Mouse (Mus musculus) small intestine, adult 2 months (tissue): ENCODE results near the gene Med12. TPM values are rescaled to one million over a fixed set of nuclear protein-coding genes. Genes with fewer than 3 reads are reported as not detected.

ENCODE experiments used
- H3K27ac ChIP-seq: fragments of 200-500 bp; 2 replicates; pipeline ENCODE4 v1.5.1; 2012; ENCODE audit warnings: low read depth, low read length, control low read depth, inconsistent platforms; ENCODE audit not compliant: insufficient read depth
- H3K27me3 ChIP-seq: fragments of 200-500 bp; 2 replicates; pipeline ENCODE4 v1.6.1; 2012; ENCODE audit warnings: mild to moderate bottlenecking, moderate library complexity, low read length, inconsistent platforms; ENCODE audit not compliant: control insufficient read depth, insufficient read depth
- H3K36me3 ChIP-seq: fragments of 200-500 bp; 2 replicates; pipeline ENCODE4 v1.6.1; 2012; ENCODE audit warnings: mild to moderate bottlenecking, low read length, control low read depth, inconsistent platforms; ENCODE audit not compliant: control insufficient read depth, insufficient read depth
- H3K4me1 ChIP-seq: fragments of 200-500 bp; 2 replicates; pipeline ENCODE4 v1.6.1; 2012; ENCODE audit warnings: low read length, inconsistent platforms, mixed read lengths; ENCODE audit not compliant: control insufficient read depth, insufficient read depth, insufficient read length
- H3K4me3 ChIP-seq: fragments of 200-500 bp; 2 replicates; pipeline ENCODE4 v1.5.1; 2012; ENCODE audit warnings: low read depth, mild to moderate bottlenecking, control low read depth, inconsistent platforms, low read length, moderate library complexity
- CTCF ChIP-seq: fragments of 200-500 bp; IDR thresholded peaks from 2 replicates; pipeline ENCODE4 v1.5.1; 2012; ENCODE audit warnings: low read depth, mild to moderate bottlenecking, control low read depth, inconsistent platforms, low read length, moderate library complexity, mixed read lengths; ENCODE audit not compliant: insufficient replicate concordance, insufficient read length; ENCODE audit errors: extremely low read depth
- POLR2A ChIP-seq: fragments of 200-500 bp; IDR thresholded peaks from 2 replicates; pipeline ENCODE4 v1.6.1; 2012; ENCODE audit warnings: low read depth, mild to moderate bottlenecking, control low read depth, inconsistent platforms, low read length, moderate library complexity
- WGBS: fragments of 180-500 bp; shearing (Covaris S2); methylation state at CpG from one replicate; pipeline ENCODE4 v1.1.7; 2018; 5-methylcytosine and 5-hydroxymethylcytosine counted together
- polyA plus RNA-seq: library from polyadenylated mRNA; depleted of rRNA; stranded (reverse); fragments of >200 nt; gene quantifications from 2 replicates; pipeline ENCODE4 v1.2.3, GENCODE M21; 2012

Gene Med12
- polyA plus RNA-seq, 1 experiment, result 155 TPM

DNA sequence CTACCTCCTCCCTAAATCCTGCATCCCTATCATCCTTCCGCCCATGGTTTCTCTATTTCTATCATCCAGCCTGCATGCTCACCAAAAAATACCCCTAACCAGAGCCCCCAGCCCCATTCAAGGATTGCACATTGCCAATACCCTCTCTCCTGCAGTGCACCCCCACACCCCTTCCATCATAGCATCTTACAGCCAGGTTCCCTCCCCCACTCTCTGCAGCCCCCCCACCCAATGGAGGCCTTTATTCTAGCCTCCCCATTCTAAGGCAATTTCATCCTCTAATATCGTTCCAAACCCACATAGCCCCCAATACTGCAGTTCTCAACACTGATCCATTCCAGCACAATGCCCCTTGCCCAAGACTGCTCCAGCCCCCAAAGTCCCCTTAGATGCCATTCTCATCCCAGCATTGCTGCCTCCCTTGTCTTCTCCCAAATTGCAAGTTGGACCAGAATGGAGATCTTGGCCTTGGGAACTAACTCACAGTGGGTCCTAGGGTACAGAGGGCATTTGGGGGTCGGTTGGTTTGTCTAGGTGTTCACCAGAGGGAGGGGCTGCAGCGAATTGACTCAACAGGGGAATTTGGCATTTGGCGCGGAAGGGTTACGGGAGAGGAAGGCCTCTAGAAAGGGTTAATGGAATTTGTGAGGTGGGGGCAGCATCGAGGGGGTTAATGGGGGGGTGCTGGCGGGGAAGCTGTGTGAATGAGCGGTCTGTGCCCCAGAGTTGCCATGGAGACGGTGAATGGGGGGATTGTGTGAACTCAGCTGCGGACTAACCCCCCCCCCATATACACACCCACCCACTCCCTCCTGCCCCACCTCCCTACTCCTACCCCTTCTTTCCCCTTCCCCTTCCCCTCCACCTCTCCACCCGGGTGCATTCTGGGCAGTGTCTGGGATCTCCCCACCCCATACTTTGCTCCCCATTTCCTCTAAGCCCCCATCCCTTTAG is 25.9 kb downstream of the Med12 start:
- H3K4me3 ChIP-seq, result peak overlapping the region; percentile 38; the same call in 1 of the 2 replicates
- WGBS, result 44% methylated on average over 13 of the region's 13 CpGs

DNA sequence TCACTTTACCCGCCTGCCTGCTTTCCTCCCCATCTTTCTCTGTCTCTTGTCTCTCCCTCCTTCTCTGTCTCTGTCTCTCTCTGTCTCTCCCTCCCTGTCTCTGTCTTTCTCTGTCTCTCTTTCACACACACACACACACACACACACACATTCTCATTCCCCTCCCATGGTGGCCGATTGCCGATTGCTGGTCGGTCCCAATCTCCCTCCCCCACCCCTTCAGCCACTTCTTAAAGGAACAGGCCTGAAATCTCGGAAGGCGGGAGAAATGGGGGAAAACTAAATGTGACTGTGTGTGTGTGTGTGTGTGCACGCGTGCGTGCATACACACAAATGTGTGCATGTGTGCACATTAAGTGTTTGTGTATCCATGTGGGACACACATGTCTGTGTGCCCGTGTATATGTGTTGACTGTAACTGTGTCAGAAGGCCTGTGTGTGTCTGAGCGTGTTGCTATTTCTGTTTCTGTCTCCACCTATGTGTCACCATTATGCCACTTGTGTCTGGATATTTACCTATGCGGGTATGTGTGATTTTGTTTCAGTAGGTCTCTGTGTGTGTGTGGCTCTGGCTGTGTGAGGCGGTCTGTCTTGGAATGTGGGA is 26.7 kb downstream of the Med12 start:
- WGBS, result 44% methylated on average over 13 of the region's 13 CpGs
- Histone ChIP-seq H3K4me3 (no peak overlapping the region), H3K27me3 (no peaks in the 10 kb centered on the region), H3K27ac (no peak overlapping the region), H3K4me1 (0 out of 2 replicates have a peak, but pooled peaks cover 2% of the 10 kb centered on the region), H3K36me3 (peaks cover 8% of the 10 kb centered on the region; the same call in 1 of the 2 replicates)
- TF ChIP-seq CTCF (no peak), POLR2A (no peak)

More for the DNA sequence above, 25.9 kb downstream of the Med12 start:
- no peak overlapping the region for H3K27ac ChIP-seq
- TF ChIP-seq POLR2A, result no peak
- H3K27me3 ChIP-seq, result no peaks in the 10 kb centered on the region
- H3K4me1 ChIP-seq, result 0 out of 2 replicates have a peak, but pooled peaks cover 2% of the 10 kb centered on the region
- peaks cover 10% of the 10 kb centered on the region; the same call in 1 of the 2 replicates for H3K36me3 ChIP-seq

DNA sequence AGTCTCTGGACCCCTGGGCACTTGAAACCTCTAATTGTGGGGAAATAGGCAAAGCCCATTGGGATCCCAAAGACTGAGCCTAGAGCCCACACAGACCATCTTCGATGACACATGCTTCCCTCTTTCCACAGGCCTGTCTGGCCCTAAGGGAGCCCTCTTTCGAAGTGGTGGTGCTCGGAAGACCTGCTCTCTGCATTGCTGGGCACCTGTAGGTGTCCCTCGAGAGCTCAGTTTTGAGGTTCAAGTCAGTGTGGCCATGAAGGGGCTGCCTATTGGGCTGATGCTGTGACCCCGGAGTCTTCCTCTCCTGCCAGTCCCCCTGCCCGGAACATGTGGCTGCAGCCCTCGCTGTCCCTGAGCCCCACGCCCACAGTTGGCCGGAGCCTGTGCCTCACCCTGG is 27.8 kb downstream of the Med12 start:
- peaks cover 4% of the 10 kb centered on the region; the same call in 1 of the 2 replicates for H3K36me3 ChIP-seq
- no peaks in the 10 kb centered on the region for H3K27me3 ChIP-seq
- TF ChIP-seq CTCF (no peak), POLR2A (no peak)
- WGBS, result 85% methylated on average over 9 of the region's 9 CpGs
- no peak overlapping the region for H3K4me3 ChIP-seq
- 0 out of 2 replicates have a peak, but pooled peaks cover 2% of the 10 kb centered on the region for H3K4me1 ChIP-seq
- no peak overlapping the region for H3K27ac ChIP-seq

DNA sequence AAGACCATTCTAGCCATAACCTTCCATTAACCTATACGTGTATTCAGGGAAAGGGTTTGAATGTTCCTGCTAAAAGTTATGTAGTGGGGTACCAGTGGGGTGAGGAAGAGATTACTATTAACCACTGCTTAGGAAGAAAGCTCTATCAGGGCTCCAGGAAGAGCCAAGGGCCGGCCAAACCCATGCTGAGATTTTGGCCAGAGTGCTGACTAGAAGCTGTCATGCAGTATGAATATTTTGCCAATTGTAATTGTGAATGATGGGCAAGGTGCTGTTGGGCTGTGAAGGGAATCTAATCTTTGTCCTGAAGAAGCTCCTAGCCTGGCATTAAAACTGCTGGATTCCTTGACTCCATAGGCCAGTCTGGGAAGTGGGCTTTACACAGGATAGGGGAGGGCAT is 30.8 kb downstream of the Med12 start:
- Histone ChIP-seq H3K27ac (no peak overlapping the region), H3K4me3 (no peak overlapping the region), H3K27me3 (no peaks in the 10 kb centered on the region), H3K36me3 (no peaks in the 10 kb centered on the region), H3K4me1 (no peaks in the 10 kb centered on the region)
- TF ChIP-seq POLR2A (no peak), CTCF (no peak)
- 72% methylated on average over 2 of the region's 2 CpGs for WGBS

DNA sequence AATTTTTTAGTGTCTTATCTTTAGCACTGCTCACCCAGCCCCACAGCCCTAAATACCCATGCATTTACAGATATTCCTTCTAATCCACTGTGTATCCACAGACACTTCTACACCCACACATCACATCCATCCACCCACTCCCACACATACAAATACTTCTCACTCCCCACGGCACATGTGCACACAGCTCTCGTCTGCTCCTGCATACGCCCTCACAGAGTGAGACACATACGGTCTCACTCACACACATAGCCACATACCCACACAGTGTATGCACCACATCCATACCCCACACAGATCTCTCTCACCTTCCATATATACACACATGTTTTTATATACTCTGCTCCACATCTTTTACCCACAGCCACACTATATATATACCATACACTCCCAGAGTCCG is 35.5 kb downstream of the Med12 start:
- Histone ChIP-seq H3K4me1 (no peaks in the 10 kb centered on the region), H3K27ac (no peak overlapping the region), H3K36me3 (no peaks in the 10 kb centered on the region), H3K4me3 (no peak overlapping the region), H3K27me3 (no peaks in the 10 kb centered on the region)
- WGBS, result 88% methylated on average over 5 of the region's 5 CpGs
- TF ChIP-seq CTCF, result no peak
- no peak for TF ChIP-seq POLR2A

DNA sequence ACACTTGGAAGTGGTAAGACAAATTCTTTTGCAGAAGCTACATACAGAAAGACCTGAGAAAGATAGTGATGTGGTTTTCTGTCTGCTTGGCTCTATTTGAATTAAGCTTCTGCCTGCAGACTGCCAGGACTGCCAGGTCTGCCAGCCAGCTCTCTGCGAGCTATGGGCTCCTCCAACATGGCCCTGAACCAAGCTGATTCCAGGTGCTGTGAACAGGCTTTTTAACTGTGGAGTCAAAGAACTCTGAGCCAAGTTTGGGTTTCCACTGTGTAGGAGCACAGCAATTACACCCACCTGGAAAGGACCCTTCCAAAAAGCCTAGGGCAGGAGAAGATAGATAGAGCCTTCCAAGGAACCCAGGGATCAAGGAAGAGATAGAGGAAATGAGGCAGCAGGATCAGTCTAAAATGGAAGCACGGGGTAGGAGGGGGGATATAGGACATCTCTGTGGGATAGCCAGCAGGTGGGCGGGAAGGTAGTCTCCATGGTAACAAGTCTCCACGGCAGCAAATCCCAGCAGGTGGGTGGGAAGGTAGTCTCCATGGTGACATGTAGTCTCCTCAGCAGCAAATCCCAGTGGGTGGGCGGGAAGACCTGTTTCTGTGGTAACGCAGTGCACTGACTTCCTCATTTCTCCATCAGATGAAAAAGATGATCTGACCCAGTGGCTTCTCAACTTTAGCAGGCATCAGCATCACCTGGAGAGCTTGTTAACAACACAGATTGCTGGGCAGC is 40.0 kb downstream of the Med12 start:
- Histone ChIP-seq H3K36me3 (no peaks in the 10 kb centered on the region), H3K4me1 (no peaks in the 10 kb centered on the region), H3K4me3 (no peak overlapping the region), H3K27me3 (no peaks in the 10 kb centered on the region), H3K27ac (no peak overlapping the region)
- 42% methylated on average over 6 of the region's 6 CpGs for WGBS
- TF ChIP-seq POLR2A (no peak), CTCF (no peak)

DNA sequence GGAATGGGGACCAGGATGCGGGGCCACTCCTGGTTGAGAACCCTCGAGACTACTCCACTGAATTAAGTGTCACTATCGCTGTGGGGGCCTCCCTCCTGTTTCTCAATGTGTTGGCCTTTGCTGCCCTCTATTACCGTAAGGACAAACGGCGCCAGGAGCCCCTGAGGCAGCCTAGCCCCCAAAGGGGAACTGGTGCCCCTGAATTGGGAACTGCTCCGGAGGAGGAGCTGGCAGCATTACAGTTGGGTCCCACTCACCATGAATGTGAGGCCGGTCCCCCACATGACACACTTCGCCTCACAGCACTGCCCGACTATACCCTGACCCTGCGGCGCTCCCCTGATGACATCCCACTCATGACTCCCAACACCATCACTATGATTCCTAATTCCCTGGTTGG is 45.9 kb downstream of the Med12 start:
- Histone ChIP-seq H3K4me3 (no peak overlapping the region), H3K4me1 (no peaks in the 10 kb centered on the region), H3K27ac (no peak overlapping the region), H3K27me3 (no peaks in the 10 kb centered on the region), H3K36me3 (no peaks in the 10 kb centered on the region)
- no peak for TF ChIP-seq CTCF
- WGBS, result 92% methylated on average over 12 of the region's 12 CpGs
